Mouse (Mus musculus): ENCODE results near the gene Atg101.

- TF ChIP-seq CTCF (conservative IDR thresholded peaks at IDR 0.05; ENCODE audit: low read length) (no peak), POU5F1 (IDR thresholded peaks at IDR 0.05; ENCODE audit: borderline replicate concordance, low read length) (no peak), NANOG (IDR thresholded peaks at IDR 0.05; ENCODE audit: borderline replicate concordance, low read length) (no peak)
Measured at GRCm38 (mm10) chr15:101270101-101270820, 13.8 kb upstream of the Atg101 start.
